Comparison of ENCODE assay signal across 11 mouse cellular contexts in genomic region chr8:26507611-26508070, GRCm38 (mm10).
DNase-seq lines count a peak whose midpoint lies in the region; ATAC-seq and TF ChIP-seq lines count a peak whose summit lies in the region.
"Had no signal": no experiment of that assay in that cellular context is flagged by ENCODE, and none has a peak within 500 bp of the region (broad histone marks: within the 10 kb centered on the region; RNA-seq: fewer than 3 reads in every experiment).

No protein-coding gene starts in this region.

- no peaks in the 10 kb centered on the region for H3K9me3 ChIP-seq in forebrain, postnatal 0 days (ENCODE audit: low read length)
- no peaks in the 10 kb centered on the region for H3K9me3 ChIP-seq in neural tube, embryonic 15.5 days (replicated peaks)
- H3K9me3 ChIP-seq: liver, embryonic 15.5 days had no signal

- TF ChIP-seq CTCF in forebrain, postnatal 0 days (IDR thresholded peaks at IDR 0.05; ENCODE audit: low read depth): no peak

- H3K36me3 ChIP-seq in forebrain, postnatal 0 days (ENCODE audit: insufficient read depth): no peaks in the 10 kb centered on the region
- H3K36me3 ChIP-seq in neural tube, embryonic 15.5 days: no peaks in the 10 kb centered on the region
- H3K36me3 ChIP-seq: liver, embryonic 15.5 days had no signal

- WGBS in forebrain, postnatal 0 days: 50% methylated on average over 12 of the region's 12 CpGs
- 9% methylated on average over 12 of the region's 12 CpGs for WGBS in neural tube, embryonic 15.5 days

- DNase-seq in cerebellum, postnatal 14 days: peak; percentile 54 to 56
- DNase-seq in layer of hippocampus, postnatal 10 days (ENCODE audit: low spot score in 2 of 2): peak; percentile 37 to 50
- no peak for DNase-seq in layer of hippocampus, adult 8-10 months (ENCODE audit: low spot score in 2 of 2)
- DNase-seq in forebrain, postnatal 0 days: peak; percentile 52
- DNase-seq in adipocyte (ENCODE audit: low spot score): no peak
- DNase-seq in heart, postnatal 10 days: no peak
- DNase-seq: gastrocnemius, postnatal 10 days; kidney, adult 18-20 months had no signal

- intact Hi-C loops in heart, postnatal 10 days (cut with DNase I): no loop called here

- H3K4me2 ChIP-seq in forebrain, postnatal 0 days (ENCODE audit: low read depth): no peak overlapping the region
- no peak overlapping the region for H3K4me2 ChIP-seq in neural tube, embryonic 15.5 days
- H3K4me2 ChIP-seq: liver, embryonic 15.5 days had no signal

- no peak overlapping the region for H3K27ac ChIP-seq in forebrain, postnatal 0 days (ENCODE audit: low read depth, low read length)
- no peak overlapping the region for H3K27ac ChIP-seq in neural tube, embryonic 15.5 days (replicated peaks)
- H3K27ac ChIP-seq: liver, embryonic 15.5 days had no signal

- H3K27me3 ChIP-seq in forebrain, postnatal 0 days (ENCODE audit: insufficient read depth, low read length): no peaks in the 10 kb centered on the region
- peaks cover 6% of the 10 kb centered on the region; the same call in 1 of the 2 replicates for H3K27me3 ChIP-seq in neural tube, embryonic 15.5 days (replicated peaks)
- H3K27me3 ChIP-seq: liver, embryonic 15.5 days had no signal

- H3K4me3 ChIP-seq in forebrain, postnatal 0 days (ENCODE audit: low read depth, low read length): no peak overlapping the region
- H3K4me3 ChIP-seq in neural tube, embryonic 15.5 days (replicated peaks): no peak overlapping the region
- H3K4me3 ChIP-seq: liver, embryonic 15.5 days had no signal

- no peaks in the 10 kb centered on the region for H3K4me1 ChIP-seq in forebrain, postnatal 0 days (ENCODE audit: insufficient read depth)
- peaks cover 22% of the 10 kb centered on the region for H3K4me1 ChIP-seq in neural tube, embryonic 15.5 days
- H3K4me1 ChIP-seq: liver, embryonic 15.5 days had no signal

- ATAC-seq in cerebellum, adult (ENCODE audit: insufficient number of reproducible peaks, low FRiP score, low TSS enrichment): no peak
- peak; percentile 36; the same call in 1 of the 2 replicates for ATAC-seq in forebrain, postnatal 0 days
- ATAC-seq in neural tube, embryonic 15.5 days (ENCODE audit: low FRiP score): peak; percentile 69; the same call in 1 of the 2 replicates

- no peak overlapping the region for H3K9ac ChIP-seq in forebrain, postnatal 0 days
- H3K9ac ChIP-seq in neural tube, embryonic 15.5 days (replicated peaks): no peak overlapping the region
- H3K9ac ChIP-seq: liver, embryonic 15.5 days had no signal

Comparison
In these comparisons a context has a peak if more than half of its experiments do, and no peak if none do; other contexts are left out.
1. DNase-seq: peak in cerebellum, postnatal 14 days (2 of 2), layer of hippocampus, postnatal 10 days (2 of 2) and forebrain, postnatal 0 days (single experiment); none in layer of hippocampus, adult 8-10 months (0 of 2), adipocyte (single experiment) and heart, postnatal 10 days (0 of 2).